Mouse (Mus musculus) adrenal gland, adult 18-20 months (tissue): ENCODE results near the gene Dld. TPM values are rescaled to one million over a fixed set of nuclear protein-coding genes. Genes with fewer than 3 reads are reported as not detected.

Experiments used
- DNase-seq, 2 experiments: peaks; one replicate each; pipeline ENCODE4 v3.0.0; 2021 to 2022; ENCODE audit warnings: low spot score in 2 of 2
- long read RNA-seq, 2 experiments: library from polyadenylated mRNA; stranded (forward); transcript quantifications; one replicate each; pipeline ENCODE4 v2.0.0; 2021
- total RNA-seq, 2 experiments: library from RNA; stranded (reverse); gene quantifications; 1 replicate in 1 of 2; 2 replicates in 1 of 2; pipeline ENCODE4 v1.2.3; 2021

Dld gene
- 100 to 1,000 TPM; 344 to 404 TPM for total RNA-seq
- long read RNA-seq, experiment 1, transcript Dld-201 (14 exons, 2,544 nt): major isoform, 361 of 384 reads
- long read RNA-seq, experiment 1, partial matches to known transcripts: 11 of 384 reads
- long read RNA-seq, experiment 1, other reads (novel, unspliced or antisense): 12 of 384 reads
- long read RNA-seq, experiment 2, transcript Dld-201 (14 exons, 2,544 nt): major isoform, 878 of 916 reads
- long read RNA-seq, experiment 2, partial matches to known transcripts: 20 of 916 reads
- long read RNA-seq, experiment 2, other reads (novel, unspliced or antisense): 18 of 916 reads

DNA sequence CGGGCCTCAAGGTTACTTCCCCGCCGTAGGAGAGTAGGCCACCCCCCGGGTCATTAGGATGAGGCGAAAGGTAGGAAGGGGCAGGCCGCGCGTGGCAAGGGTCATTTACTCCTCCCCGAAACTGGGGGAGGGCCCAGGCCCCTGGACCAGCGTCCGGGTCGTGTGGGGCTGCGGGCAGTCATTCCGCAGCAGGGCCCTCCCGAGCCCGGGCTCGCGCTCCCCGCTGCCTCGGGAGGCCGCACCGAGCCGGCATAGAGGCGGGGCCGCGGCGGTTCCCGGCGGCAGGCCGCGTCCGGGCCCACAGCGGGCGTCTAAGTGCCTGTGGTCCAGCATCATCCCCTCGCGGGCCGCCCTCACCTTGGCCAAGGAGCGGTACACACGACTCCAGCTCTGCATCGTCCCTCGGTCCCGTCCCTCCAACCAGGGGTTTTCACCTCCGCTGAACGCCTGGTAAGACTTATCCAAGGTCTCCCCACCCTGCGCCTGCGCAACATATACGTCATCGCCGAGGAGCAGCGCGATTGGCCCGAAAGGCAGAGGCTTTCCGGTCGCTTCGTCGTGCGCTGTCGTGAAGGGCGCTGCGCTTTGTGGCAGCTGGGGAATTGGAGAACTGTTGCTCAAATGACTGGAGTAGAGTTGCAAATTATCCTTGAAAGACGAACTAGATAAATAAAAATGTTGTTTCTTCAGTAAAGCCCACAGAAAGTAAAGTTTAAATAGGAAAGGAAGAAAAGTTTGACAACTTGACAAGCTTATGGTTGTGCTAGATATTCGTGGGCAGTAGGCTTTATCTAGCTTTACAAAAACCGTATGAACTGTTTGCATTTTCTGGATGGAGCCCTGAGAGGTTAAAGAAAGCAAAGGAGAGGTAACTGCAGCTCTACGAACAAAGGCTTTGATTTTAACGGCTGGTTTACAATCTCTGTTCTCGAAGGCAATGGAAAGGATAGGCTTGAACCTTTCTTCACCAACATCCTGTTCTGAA, at the start of gene Dld:
Dld (minus strand) TSS at position 510 of the 985 bp plus-strand sequence.
- DNase-seq: peak; percentile 94

DNA sequence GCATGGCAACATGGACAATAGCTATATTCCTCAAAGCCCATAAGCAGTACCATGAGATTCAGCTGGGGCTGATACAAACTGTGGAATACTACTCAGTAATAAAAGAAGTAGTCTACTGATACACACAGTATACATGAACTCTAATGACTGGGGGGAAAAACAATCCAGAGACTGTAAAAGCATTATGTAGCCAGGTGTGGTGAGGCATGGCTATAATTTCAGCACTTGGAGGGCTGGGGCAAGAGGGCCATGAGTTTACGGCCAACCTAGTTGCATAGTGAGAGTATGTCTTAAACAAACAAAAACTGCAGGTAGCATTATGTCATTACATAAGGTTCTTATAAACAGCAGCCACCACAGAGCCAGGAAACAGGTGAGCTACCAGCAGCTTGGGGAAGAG, 49.6 kb upstream of the Dld start:
- DNase-seq: no peak

DNA sequence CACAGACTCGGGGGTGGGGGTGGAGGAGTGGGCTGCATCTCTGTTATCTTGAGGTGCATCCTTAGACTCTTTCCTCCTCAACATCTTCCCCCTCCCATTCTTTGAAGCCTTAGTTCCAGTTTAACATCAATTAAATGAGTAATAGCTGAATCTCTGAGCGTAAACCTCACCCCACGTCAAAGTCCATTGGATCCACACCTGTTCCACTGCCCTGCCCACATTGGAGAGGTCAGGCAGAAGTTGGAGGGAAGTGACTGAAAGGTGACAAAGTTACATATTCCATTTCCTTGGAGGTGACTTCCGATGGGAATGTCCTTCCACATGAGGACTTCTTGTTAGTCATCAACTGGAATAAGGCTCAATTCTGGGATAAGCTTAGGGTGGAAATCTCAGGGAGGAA, 46.5 kb upstream of the Dld start:
- no peak for DNase-seq

DNA sequence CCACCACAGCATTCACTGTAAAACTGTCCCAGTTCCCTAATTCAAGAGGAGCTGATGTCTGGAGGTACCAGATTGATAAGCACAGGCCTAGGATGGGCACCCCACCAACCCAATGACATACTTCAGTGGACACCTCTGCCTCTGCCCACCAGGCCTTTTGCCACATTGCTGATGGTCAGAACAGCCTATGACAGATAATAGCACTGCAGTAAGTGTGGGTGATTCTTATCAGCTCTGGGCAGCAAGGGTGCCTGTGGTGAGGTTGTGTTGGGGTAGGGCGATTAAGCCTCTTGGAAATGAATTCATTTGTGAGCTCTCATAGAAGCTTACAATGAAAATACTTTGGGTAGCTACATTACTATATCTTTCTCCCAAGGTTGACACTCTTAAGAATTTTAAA, 44.6 kb upstream of the Dld start:
- DNase-seq: no peak

DNA sequence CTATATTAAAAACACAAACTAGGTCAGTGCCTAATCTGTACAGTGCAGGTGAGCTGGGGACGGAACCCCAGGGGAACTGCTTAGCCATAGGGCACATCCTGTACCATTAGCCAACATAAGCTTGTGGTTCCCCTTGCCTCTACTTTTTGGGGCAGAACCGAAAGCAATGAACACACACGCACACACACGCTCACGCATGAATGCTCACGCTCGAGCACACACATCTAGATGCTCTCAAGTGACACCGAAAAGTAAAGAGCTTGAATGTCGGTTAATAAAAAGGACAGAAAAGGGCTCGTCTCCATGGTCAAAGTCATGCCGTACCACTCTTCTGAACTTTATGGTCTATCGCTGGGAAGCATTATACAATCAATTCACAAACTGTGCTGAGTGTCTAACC, 40.4 kb upstream of the Dld start:
- no peak for DNase-seq

DNA sequence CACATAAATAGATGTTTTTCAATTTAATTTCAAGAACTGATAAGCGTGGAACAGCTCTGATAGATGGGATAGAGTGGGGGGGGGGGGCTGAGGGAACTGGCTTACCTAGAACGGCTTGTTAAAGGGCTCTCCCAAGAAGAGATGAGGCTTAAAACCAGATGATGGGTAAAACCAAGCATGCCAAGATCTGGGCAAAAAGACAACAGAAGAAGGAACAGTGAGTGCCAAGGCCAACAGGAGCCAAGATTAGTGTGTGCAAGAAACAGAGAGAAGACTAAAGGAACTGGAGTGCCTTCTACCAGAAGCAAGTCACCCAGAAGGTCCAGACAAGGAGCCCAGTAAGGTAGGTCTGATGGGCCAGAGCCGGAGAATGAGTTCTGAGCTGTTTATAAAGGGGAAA, 39.3 kb upstream of the Dld start, which contains the start of gene Slc26a3:
Slc26a3 (plus strand) TSS at position 301 of the 400 bp plus-strand sequence.
- no peak for DNase-seq

DNA sequence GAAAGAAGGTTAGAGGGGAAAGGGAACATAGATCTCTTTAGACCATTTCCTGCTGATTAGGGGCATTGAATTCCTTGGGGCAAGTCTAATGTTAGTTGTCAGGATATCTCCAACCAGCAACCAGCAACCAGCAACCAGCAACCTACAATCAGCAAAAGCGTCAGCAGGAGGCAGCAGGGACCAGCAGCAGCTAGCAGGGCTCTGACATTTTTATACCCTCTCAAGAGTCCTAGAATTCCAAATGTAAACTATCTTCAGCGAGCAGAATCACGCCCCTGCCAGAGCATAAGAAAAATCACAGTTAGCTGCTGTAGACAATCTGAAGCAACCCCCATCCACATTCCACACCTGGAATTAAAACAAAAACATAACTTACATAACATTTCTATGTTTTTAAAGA, 36.0 kb upstream of the Dld start:
- no peak for DNase-seq

DNA sequence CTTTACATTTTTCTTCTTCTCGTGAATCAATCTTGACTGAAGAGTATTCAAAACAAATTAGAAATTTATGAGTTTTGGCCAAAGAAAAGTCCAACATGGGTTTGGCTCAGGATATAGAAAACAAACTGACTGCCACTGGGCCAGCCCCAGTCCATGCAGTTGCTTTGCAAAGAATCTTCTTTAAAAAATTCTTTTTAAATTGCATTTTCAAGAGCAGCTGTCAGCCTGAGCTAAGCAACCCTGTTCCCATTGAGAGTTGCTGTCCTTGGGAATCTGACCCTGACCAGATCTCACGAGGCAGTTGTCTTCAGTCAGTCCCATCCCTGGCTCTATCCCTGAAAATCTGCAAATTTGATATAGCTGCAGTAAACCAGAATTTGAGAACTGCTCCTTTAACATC, 31.2 kb upstream of the Dld start:
- DNase-seq: peak in 1 of 2 experiments; percentile 2

DNA sequence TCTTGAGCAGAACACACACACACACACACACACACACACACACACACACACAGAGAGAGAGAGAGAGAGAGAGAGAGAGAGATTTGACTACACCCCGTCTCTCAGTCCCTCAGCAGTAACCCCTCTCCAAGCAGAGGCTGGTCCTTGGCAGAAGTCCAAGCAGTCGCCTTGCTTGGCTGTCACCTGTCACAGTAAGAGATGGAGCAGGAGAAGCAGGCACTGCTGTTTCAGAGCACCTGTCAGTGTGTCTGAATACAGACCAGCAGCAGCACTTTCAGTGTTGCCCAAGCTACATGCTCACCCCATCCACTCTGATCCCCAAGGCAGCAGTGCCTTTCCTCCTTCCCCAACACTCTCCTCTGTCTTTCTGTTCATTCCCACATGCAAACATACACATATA, 29.6 kb upstream of the Dld start:
- no peak for DNase-seq

DNA sequence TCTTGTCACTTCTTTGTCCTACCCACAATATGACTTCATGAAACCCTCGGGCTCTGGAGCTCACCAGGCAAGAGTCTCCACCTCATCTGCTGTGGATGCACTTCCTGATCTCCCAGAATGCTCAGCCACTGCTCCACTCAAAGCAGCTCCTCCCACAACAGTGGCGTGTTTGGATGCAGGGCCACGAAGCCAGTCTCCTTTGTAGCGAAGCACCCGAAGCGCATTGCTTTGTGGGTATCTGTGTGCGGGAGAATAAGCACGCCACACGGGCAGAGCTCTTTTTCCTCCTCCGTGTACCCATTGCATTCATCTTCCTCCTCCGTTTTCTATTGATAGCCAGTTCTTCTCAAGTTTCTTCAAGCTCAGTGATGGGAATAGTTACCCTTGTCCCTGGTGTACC, 26.0 kb upstream of the Dld start:
- no peak for DNase-seq

DNA sequence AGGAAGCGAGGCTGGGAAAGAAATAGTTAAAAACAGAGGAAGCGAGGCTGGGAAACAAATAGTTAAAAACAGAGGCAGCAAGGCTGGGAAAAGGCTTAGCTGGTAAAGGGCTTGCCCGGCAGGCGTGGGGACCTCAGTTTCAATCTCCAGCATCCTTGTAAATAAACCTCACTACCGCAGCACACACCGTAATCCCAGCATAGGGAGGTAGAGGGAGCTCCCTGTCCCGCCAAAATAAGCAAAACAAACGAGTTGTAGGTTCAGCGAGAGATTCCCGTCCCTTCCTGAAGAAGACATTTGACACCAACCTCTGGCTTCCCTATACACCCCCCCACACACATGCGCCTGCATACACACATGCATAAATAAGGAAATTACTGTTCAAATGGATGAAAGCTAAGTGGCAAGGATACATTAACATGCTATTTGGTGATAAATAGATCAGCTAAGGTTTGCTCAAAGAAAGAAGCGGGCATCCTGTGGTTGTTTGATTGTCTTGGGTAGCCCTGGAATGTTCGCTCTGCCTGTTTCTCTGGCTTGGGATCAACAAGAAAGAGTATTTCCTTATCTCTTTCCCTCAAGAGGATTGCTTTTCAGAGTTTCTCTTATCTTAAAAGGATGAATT, 25.2 kb upstream of the Dld start:
- no peak for DNase-seq

DNA sequence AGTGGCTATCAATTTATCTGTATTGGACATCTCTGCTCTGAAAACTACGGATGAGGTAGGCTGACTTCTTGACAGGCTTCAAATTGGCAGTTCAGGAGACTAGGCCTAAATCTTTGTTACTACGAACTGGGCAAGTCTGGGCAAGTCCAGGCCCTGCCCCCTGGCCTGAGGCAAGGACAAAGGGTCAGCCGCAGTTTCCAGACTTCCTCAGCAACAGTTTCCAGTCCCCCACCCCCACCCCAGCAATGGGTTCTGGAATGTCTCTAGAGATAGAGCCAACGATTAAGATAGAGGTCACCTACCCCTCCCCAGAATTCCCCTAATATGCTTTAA, 24.0 kb upstream of the Dld start:
- no peak for DNase-seq

DNA sequence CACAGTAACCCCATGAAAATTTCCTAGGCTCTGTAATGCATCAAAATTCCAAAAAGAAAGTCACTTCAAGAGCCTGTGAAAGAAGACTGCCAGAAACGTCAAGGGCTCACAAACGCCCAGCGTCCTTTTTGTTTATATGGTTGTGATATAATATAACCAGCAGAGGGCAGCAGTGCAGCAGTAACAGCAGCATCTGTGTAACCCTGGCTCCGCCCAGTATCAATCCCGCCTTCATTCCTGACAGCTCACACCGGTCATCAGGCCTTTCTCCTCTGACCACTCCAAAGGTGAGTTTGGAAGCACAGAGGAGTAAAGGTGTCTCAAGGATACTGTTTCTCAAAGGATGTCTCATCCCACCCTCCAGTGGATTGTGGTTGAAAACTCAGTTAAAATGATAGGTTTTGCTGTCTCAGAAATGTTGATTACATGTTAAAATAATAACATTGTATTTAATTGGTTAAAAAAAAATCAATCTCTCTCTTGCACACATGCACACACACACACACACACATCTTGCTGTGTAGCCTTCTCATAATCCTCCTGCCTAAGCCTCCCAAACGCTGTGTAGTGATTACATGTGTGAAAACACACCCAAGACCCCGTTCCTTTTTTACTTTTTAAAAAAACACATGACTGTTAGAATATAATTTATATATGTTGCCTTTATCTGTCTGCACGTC, 23.5 kb upstream of the Dld start:
- peak; percentile 31 to 37 for DNase-seq

DNA sequence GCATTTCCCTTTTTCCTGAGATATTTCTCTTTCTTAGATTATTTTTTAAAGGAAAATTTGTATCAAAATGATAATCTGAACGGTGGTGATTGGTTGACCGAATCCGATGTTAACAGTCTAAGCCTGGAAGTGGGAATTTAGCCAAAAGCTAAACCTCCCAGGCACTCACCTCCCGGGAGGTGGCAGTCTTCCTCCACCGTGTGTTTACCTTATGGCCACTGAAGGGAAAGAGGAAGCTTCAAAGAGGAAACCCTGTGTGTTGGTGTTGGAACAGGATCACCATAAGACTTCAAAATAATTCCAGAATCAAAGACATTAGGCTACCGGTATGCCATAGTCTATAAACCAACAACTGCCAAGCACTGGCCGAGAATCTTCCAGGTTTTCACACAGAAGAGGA, 18.4 kb upstream of the Dld start:
- no peak for DNase-seq

DNA sequence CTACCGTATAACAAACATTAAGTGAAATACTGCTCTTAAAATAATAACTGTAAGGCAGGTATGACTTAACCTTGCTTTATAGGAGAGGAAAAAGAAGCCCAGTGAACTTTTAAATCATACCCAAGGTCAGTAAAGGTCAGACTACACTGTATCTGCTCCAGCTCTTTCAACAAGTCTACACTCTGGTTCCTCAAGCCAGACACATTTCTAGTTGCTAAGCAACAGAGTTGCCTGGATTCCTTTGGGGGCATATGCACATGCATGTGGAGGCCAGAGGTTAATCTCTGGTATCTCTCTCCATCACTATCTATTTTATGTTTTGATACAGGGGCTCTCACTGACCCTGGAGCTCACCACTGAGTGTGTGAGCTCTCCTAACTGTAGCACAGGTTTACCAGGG, 17.9 kb upstream of the Dld start:
- no peak for DNase-seq

DNA sequence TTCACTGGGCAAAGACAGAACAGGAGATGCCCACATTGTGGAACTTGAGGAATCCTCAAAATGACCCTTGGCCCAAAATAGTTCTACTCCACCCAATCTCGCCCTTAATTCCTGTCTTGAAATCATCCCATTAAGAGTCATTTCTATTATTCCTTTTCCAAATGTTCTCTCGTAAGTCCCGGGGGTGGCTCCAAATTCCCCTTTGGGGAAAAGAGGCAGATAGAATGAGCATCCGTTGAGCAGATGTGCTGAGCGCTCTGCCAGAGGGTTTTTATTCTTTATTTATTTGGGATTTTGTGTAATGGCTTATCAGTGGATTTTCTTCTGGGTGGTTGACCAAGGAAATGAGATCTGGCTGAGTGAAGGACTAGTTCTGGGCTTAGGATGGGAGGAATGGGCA, 16.5 kb upstream of the Dld start:
- DNase-seq: no peak

DNA sequence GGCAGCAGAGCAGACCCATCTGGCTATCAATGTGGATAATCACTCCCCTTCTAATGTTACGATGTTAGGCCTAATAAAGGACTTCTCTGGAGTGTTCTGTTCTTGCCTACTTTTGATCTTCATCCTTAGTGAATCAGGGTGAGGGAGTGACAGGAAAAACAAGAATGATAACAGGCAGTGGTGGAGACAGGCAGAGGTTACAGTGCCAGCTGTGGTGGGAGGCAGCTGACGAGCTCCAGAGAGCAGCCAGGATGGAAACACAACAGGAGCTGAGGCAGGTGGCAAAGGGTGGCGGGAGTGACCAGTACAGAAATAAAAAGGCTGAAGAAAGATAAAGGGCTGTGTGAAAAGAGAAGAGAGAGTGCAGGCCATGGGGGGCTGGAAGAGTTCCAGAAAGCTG, 15.2 kb upstream of the Dld start:
- no peak for DNase-seq

DNA sequence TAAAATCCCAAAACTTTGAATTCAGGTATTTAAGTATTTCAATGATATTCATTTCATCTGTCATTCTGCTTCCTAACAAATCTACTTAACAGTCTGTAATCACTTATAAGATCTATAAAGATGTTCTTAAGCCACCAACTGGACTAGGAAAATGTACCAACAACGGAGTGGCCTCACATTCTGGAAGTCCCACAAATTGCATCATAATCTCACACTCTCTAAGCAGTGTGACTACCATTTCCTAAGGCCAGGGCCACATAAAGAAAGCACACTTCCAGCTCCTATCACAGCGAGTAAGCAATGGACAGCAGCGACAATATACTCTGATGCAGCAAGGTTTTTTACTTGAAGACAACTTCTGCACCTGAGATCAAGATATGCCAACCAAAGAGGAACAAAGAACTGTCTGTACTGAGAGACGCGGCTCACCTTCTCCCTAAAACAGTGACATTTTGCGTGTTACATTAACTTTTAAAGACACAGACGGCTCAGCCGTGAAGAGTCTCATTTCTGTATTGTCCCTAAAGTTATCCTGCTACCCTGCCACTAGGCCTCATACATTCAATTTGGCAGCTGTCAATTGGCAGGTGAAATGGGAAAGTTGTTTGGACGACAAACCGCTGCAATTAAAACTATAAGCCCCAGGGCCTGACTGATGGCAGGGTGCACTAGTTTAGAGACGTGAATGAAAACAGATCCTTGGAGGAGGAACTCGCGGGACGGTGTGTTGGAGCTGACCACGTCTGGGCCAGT, 886 bp downstream of the Dld start:
- DNase-seq: no peak

DNA sequence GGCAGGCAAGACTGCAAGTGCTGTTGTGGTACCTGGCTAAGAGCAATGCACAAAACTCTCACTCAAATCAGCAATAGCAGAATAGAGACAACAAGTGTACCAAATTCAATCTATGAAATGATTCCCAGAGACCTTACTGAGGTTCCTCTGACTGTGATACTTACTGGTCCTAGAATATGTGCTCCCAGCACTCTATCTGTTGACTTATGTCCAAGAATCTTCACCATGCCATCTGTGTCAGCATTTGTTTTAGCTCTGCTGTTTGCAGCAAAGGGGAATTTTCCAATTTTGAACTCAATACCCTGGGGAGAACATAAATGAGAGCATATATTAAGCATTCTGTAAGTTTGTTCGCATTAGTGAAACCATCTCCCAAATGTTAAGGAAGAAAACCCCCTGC, 18.0 kb downstream of the Dld start:
- DNase-seq: no peak

DNA sequence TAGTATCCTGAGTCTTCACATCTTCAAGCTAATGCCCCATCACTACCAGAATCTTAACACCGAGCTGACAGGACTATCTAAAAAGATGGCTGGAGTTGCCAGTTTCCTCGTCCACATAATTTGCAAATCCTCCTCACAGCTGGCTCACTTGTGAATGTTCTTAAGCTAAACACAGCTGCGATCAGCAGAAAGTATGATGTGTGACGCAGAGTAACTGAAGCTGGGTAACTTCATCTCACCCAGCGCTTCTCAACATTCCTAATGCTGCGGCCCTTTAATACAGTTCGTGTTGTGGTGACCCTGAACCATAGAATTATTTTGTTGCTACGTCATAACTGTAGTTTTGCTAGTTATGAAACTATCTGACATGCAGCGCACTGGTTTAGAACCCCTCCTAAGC, 24.1 kb downstream of the Dld start:
- no peak for DNase-seq
